Mouse (Mus musculus) hematopoietic stem cell, adult 5-6 weeks (primary cell): Measurements from ENCODE around the gene Bcl10. TPM values are rescaled to one million over a fixed set of nuclear protein-coding genes. Genes with fewer than 3 reads are reported as not detected.
"Not testable (repeated sequence)": the region's sequence is repeated elsewhere in the genome, so short reads cannot be mapped to it uniquely, and the experiment has no call there.

ENCODE experiments used
- ATAC-seq, 2 experiments: fragments of 125-278 bp in 1 of 2; replicated peaks in 1 of 2; 2 replicates each; pipeline ENCODE4 v1.8.0; 2016 to 2017; ENCODE audit warnings: inconsistent platforms in 2 of 2, mild to moderate bottlenecking in 2 of 2, moderate number of reproducible peaks in 2 of 2, low read depth in 1 of 2, moderate TSS enrichment in 1 of 2; ENCODE audit not compliant: low FRiP score in 2 of 2, poor library complexity in 2 of 2, severe bottlenecking in 2 of 2, insufficient read depth in 1 of 2, low TSS enrichment in 1 of 2
- total RNA-seq: library from RNA; stranded (forward); fragments of 172-1452, 232-1000 nt; gene quantifications from 2 replicates; pipeline ENCODE4 v1.2.3, GENCODE M21; 2017

Gene Bcl10
- total RNA-seq, 1 experiment from 2014 or later: 56.9 TPM

DNA sequence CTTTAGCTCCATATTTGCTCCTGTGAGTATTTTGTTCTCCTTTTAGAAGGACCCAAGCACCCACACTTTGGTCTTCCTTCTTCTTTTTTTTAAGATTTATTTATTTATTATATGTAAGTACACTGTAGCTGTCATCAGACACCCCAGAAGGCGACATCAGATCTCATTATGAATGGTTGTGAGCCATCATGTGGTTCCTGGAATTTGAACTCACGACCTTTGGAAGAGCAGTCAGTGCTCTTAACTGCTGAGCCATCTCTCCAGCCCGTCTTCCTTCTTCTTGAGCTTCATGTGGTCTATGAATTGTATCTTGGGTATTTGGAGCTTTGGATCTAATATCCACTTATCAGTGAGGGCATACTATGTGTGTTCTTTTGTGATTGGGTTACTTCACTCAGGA is 43.0 kb downstream of the Bcl10 start:
- ATAC-seq: not testable (repeated sequence)

DNA sequence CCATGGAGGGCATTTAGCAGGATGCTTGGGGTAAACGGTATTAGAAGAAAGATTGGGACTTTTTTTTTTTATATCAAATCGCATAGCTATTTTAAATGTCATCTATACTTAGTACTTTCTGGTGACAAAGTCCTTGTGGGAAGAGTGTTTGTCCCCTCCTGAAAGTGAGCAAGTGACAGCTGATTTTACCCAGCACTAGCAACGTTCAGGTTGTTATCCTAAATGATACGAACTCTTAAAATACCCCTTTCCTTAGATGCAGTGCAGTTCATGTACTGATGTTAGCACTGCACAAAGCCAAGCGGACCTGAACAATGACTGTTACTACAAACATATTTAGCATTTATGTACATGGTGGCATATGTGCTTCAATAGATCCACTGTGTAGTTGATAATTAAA is 44.2 kb downstream of the Bcl10 start:
- ATAC-seq: no peak

DNA sequence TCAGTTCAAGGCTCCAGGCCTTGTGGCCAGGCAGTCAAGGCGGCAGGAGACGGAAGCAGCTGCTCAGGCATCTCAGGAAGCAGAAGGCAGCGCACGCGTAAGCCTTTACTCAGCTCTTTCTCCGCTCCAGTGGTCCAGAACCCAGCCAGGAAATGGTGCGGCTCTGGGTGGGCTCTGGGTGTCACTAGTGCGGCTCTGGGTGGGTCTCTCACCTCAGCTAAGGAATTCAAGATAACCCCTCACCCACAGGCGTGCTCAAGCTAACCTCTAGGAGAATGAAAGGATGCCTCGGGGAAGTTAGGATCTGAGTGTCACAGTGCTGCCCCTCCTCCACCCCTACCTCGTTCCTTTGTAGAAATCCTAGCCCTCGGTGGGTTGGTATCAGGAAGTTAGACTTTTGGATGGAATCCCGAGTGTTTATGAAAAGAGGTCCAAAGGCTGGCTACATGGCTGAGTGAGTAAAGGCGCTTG is 46.5 kb downstream of the Bcl10 start:
- peak; percentile 96 to 97 for ATAC-seq

DNA sequence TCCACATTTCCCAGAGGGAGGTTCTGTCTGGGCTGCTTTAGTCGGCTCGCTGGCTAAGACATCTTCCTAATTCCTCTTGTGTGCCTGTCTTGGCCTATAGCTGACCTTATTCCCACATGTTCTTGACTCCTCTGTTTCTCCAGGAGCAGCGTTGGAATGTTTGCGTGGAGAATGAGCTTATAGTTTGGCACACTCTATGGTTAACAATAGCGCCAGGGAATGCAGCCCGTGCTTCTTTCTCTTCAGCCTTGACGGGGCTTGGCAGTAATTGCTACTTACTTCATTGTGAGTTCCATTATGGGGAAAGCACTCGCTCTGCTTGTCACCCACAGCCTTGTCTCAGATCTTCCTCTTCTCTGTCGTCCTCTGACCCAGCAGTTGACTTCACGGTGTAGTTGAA is 48.9 kb downstream of the Bcl10 start:
- no peak for ATAC-seq

DNA sequence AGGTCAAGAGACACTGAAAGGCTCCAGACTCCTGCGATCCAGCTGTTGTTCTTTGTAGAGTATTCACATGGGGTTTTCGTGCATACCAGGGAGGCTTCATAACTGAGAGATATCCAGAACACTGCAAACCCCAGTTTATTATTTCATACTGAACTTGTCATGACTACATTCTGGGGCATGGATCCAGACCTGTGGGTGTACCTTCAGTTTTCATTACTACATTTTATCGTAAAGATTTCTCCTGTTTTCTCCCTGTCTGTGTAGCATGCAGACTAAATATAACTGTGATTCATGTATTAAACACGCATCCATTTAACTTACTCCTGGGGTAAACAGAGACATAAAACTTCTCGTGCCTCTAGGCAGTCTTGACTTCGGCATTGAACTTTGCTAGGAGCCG is 52.4 kb downstream of the Bcl10 start:
- no peak for ATAC-seq

Other genes starting within 250 kb of the Bcl10 start
- not detected in 2 replicates for gene Ddah1, start 164.1 kb upstream of the Bcl10 start, total RNA-seq
- gene 2410004B18Rik, start 15.2 kb downstream of the Bcl10 start, total RNA-seq: 16.6 and 39.2 TPM in 2 replicates
- gene Syde2, start 65.1 kb downstream of the Bcl10 start, total RNA-seq: 14.0 and 22.6 TPM in 2 replicates
- not detected in 2 replicates for gene Wdr63, start 185.3 kb downstream of the Bcl10 start, total RNA-seq
- 4.3 and 6.9 TPM in 2 replicates for gene Mcoln3, start 194.6 kb downstream of the Bcl10 start, total RNA-seq
- gene Mcoln2, start 227.0 kb downstream of the Bcl10 start, total RNA-seq: 27.8 and 45.0 TPM in 2 replicates